Mouse (Mus musculus): ENCODE measurements around the gene Pnmal2. TPM values are rescaled to one million over a fixed set of nuclear protein-coding genes. Genes with fewer than 3 reads are reported as not detected.

Pnmal2 gene
- total and polyA plus RNA-seq, 3 experiments = 0.07 TPM; not detected in 2

DNA sequence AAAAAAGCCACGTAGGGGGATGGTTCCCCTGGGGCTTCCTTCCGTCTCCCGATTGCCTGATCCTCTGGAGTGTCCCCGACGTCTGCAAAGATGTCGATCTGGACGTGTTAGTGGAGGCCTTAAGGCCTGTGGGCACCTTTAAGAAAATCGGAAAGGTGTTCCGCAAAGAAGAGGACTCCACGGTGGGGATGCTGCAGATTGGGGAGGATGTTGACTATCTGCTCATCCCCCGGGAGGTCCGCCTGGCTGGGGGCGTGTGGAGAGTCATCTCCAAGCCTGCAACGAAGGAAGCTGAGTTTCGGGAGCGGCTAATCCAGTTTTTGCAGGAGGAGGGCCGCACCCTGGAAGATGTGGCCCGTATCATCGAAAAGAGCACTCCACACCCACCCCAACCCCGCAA, 49.9 kb downstream of the Pnmal2 start:
- Histone ChIP-seq H3K9me3 (replicated peaks; ENCODE audit: insufficient read depth, low read length) (no peaks in the 10 kb centered on the region), H3K27ac (ENCODE audit: control insufficient read depth, low read depth, low read length) (no peak overlapping the region), H3K4me3 (ENCODE audit: control insufficient read depth in 1 of 2, insufficient read depth in 1 of 2, low read depth in 2 of 2, low read length in 2 of 2) (no peak overlapping the region), H3K36me3 (ENCODE audit: control insufficient read depth in 1 of 2, insufficient read depth in 2 of 2, low read length in 2 of 2) (peaks cover 0 to 14% of the 10 kb centered on the region in 2 experiments; a peak in 2 of 4 replicates), H3K9ac (ENCODE audit: control insufficient read depth, low read depth, low read length, poor library complexity, severe bottlenecking) (no peak overlapping the region), H3K27me3 (ENCODE audit: control insufficient read depth in 1 of 2, insufficient read depth in 2 of 2, low read length in 2 of 2) (no peaks in the 10 kb centered on the region), H3K4me1 (ENCODE audit: control insufficient read depth in 1 of 2, insufficient read depth in 2 of 2, low read length in 2 of 2) (peaks cover 8 to 14% of the 10 kb centered on the region in 2 experiments), H3K79me2 (ENCODE audit: control insufficient read depth, insufficient read depth, low read length, poor library complexity) (no peaks in the 10 kb centered on the region)
- no peak for DNase-seq (ENCODE audit: low read depth, low spot score)
- TF ChIP-seq RAD21 (IDR thresholded peaks at IDR 0.05; ENCODE audit: low read depth, low read length) = no peak

GRCm38 (mm10) chr7:16995345-16995744, 50.9 kb downstream of the Pnmal2 start:
- Histone ChIP-seq H3K9ac (ENCODE audit: control insufficient read depth, low read depth, low read length, poor library complexity, severe bottlenecking) (no peak overlapping the region), H3K79me2 (ENCODE audit: control insufficient read depth, insufficient read depth, low read length, poor library complexity) (no peaks in the 10 kb centered on the region), H3K27me3 (ENCODE audit: control insufficient read depth in 1 of 2, insufficient read depth in 2 of 2, low read length in 2 of 2) (no peaks in the 10 kb centered on the region), H3K4me1 (ENCODE audit: control insufficient read depth in 1 of 2, insufficient read depth in 2 of 2, low read length in 2 of 2) (peaks cover 10% of the 10 kb centered on the region in 2 experiments), H3K4me3 (ENCODE audit: control insufficient read depth in 1 of 2, insufficient read depth in 1 of 2, low read depth in 2 of 2, low read length in 2 of 2) (no peak overlapping the region), H3K36me3 (ENCODE audit: control insufficient read depth in 1 of 2, insufficient read depth in 2 of 2, low read length in 2 of 2) (peaks cover 0 to 11% of the 10 kb centered on the region in 2 experiments; a peak in 2 of 4 replicates), H3K27ac (ENCODE audit: control insufficient read depth, low read depth, low read length) (no peak overlapping the region), H3K9me3 (replicated peaks; ENCODE audit: insufficient read depth, low read length) (no peaks in the 10 kb centered on the region)
- DNase-seq (ENCODE audit: low read depth, low spot score) = no peak
- no peak for TF ChIP-seq GATA1 (IDR thresholded peaks at IDR 0.05; ENCODE audit: low read depth, low read length)
- no peak for TF ChIP-seq TBP (IDR thresholded peaks at IDR 0.05; ENCODE audit: low read depth, low read length)
- no peak for TF ChIP-seq POLR2AphosphoS5 (IDR thresholded peaks at IDR 0.05; ENCODE audit: borderline replicate concordance, low read depth, low read length)
- no peak for TF ChIP-seq MAX (IDR thresholded peaks at IDR 0.05; ENCODE audit: low read length)
- no peak for TF ChIP-seq BHLHE40 (IDR thresholded peaks at IDR 0.05; ENCODE audit: borderline replicate concordance, low read depth, low read length)
- no peak for TF ChIP-seq ZKSCAN1 (IDR thresholded peaks at IDR 0.05; ENCODE audit: low read depth, low read length)
- no peak for TF ChIP-seq JUND (IDR thresholded peaks at IDR 0.05; ENCODE audit: low read depth, low read length)
- no peak for TF ChIP-seq RAD21 (IDR thresholded peaks at IDR 0.05; ENCODE audit: low read depth, low read length)
- TF ChIP-seq ELF1 (IDR thresholded peaks at IDR 0.05; ENCODE audit: low read depth, low read length) = no peak

Other genes with a start within 250 kb of the Pnmal2 start
- gene Ceacam9, start 222.8 kb upstream of the Pnmal2 start, total RNA-seq (2012; rRNA removed) = not detected in 2 replicates
- not detected for gene Ceacam9, start 222.8 kb upstream of the Pnmal2 start, polyA plus RNA-seq (2012; ENCODE audit: insufficient read depth in 1 of 2, insufficient read length in 2 of 2, low read depth in 1 of 2, low replicate concordance in 2 of 2, missing spikeins in 1 of 2)
- gene Ap2s1, start 206.3 kb upstream of the Pnmal2 start, total RNA-seq (2012; rRNA removed) = 279 and 288 TPM in 2 replicates
- gene Ap2s1, start 206.3 kb upstream of the Pnmal2 start, polyA plus RNA-seq (2012; ENCODE audit: insufficient read depth in 1 of 2, insufficient read length in 2 of 2, low read depth in 1 of 2, low replicate concordance in 2 of 2, missing spikeins in 1 of 2) = 100 to 1,000 TPM in 1 of 2 experiments, not detected in 1; 297 TPM
- 72.0 and 88.6 TPM in 2 replicates for gene Slc1a5, start 163.3 kb upstream of the Pnmal2 start, total RNA-seq (2012; rRNA removed)
- 100 to 1,000 TPM in 1 of 2 experiments, not detected in 1; 180 TPM for gene Slc1a5, start 163.3 kb upstream of the Pnmal2 start, polyA plus RNA-seq (2012; ENCODE audit: insufficient read depth in 1 of 2, insufficient read length in 2 of 2, low read depth in 1 of 2, low replicate concordance in 2 of 2, missing spikeins in 1 of 2)
- 54.7 and 55.8 TPM in 2 replicates for gene Strn4, start 128.8 kb upstream of the Pnmal2 start, total RNA-seq (2012; rRNA removed)
- 10 to 100 TPM in 1 of 2 experiments, not detected in 1; 93.5 TPM for gene Strn4, start 128.8 kb upstream of the Pnmal2 start, polyA plus RNA-seq (2012; ENCODE audit: insufficient read depth in 1 of 2, insufficient read length in 2 of 2, low read depth in 1 of 2, low replicate concordance in 2 of 2, missing spikeins in 1 of 2)
- gene Fkrp, start 128.0 kb upstream of the Pnmal2 start, total RNA-seq (2012; rRNA removed) = 12.6 and 15.9 TPM in 2 replicates
- 10 to 100 TPM in 1 of 2 experiments, not detected in 1; 19.2 TPM for gene Fkrp, start 128.0 kb upstream of the Pnmal2 start, polyA plus RNA-seq (2012; ENCODE audit: insufficient read depth in 1 of 2, insufficient read length in 2 of 2, low read depth in 1 of 2, low replicate concordance in 2 of 2, missing spikeins in 1 of 2)
- gene Prkd2, start 101.8 kb upstream of the Pnmal2 start, total RNA-seq (2012; rRNA removed) = 2.1 and 2.9 TPM in 2 replicates
- 1 to 10 TPM in 1 of 2 experiments, not detected in 1; 8.7 TPM for gene Prkd2, start 101.8 kb upstream of the Pnmal2 start, polyA plus RNA-seq (2012; ENCODE audit: insufficient read depth in 1 of 2, insufficient read length in 2 of 2, low read depth in 1 of 2, low replicate concordance in 2 of 2, missing spikeins in 1 of 2)
- gene Dact3, start 69.4 kb upstream of the Pnmal2 start, total RNA-seq (2012; rRNA removed) = 0.31 and 0.49 TPM in 2 replicates
- 1 to 10 TPM in 1 of 2 experiments, not detected in 1; 2.1 TPM for gene Dact3, start 69.4 kb upstream of the Pnmal2 start, polyA plus RNA-seq (2012; ENCODE audit: insufficient read depth in 1 of 2, insufficient read length in 2 of 2, low read depth in 1 of 2, low replicate concordance in 2 of 2, missing spikeins in 1 of 2)
- 0.39 TPM in 1 of 2 replicates, not detected in the other for gene Gng8, start 52.9 kb upstream of the Pnmal2 start, total RNA-seq (2012; rRNA removed)
- gene Gng8, start 52.9 kb upstream of the Pnmal2 start, polyA plus RNA-seq (2012; ENCODE audit: insufficient read depth in 1 of 2, insufficient read length in 2 of 2, low read depth in 1 of 2, low replicate concordance in 2 of 2, missing spikeins in 1 of 2) = 1 to 10 TPM in 1 of 2 experiments, not detected in 1; 2.2 TPM
- 19.6 and 22.8 TPM in 2 replicates for gene Ptgir, start 38.2 kb upstream of the Pnmal2 start, total RNA-seq (2012; rRNA removed)
- 10 to 100 TPM in 1 of 2 experiments, not detected in 1; 23.7 TPM for gene Ptgir, start 38.2 kb upstream of the Pnmal2 start, polyA plus RNA-seq (2012; ENCODE audit: insufficient read depth in 1 of 2, insufficient read length in 2 of 2, low read depth in 1 of 2, low replicate concordance in 2 of 2, missing spikeins in 1 of 2)
- gene Calm3, start 20.6 kb upstream of the Pnmal2 start, total RNA-seq (2012; rRNA removed) = 450 and 482 TPM in 2 replicates
- gene Calm3, start 20.6 kb upstream of the Pnmal2 start, polyA plus RNA-seq (2012; ENCODE audit: insufficient read depth in 1 of 2, insufficient read length in 2 of 2, low read depth in 1 of 2, low replicate concordance in 2 of 2, missing spikeins in 1 of 2) = 1,000 to 10,000 TPM in 1 of 2 experiments, 100 to 1,000 TPM in 1; 515 to 1,030 TPM
- 0.19 and 0.23 TPM in 2 replicates for gene Pnmal1, start 15.0 kb downstream of the Pnmal2 start, total RNA-seq (2012; rRNA removed)
- gene Pnmal1, start 15.0 kb downstream of the Pnmal2 start, polyA plus RNA-seq (2012; ENCODE audit: insufficient read depth in 1 of 2, insufficient read length in 2 of 2, low read depth in 1 of 2, low replicate concordance in 2 of 2, missing spikeins in 1 of 2) = under 1 TPM in 1 of 2 experiments, not detected in 1; 0.53 TPM
- gene Gm42372, start 38.4 kb downstream of the Pnmal2 start, total RNA-seq (2012; rRNA removed) = not detected in 2 replicates
- gene Gm42372, start 38.4 kb downstream of the Pnmal2 start, polyA plus RNA-seq (2012; ENCODE audit: insufficient read depth in 1 of 2, insufficient read length in 2 of 2, low read depth in 1 of 2, low replicate concordance in 2 of 2, missing spikeins in 1 of 2) = under 1 TPM in 1 of 2 experiments, not detected in 1; 0.42 TPM
- not detected in 2 replicates for gene Ccdc8, start 48.0 kb downstream of the Pnmal2 start, total RNA-seq (2012; rRNA removed)
- under 1 TPM in 1 of 2 experiments, not detected in 1; 0.11 TPM for gene Ccdc8, start 48.0 kb downstream of the Pnmal2 start, polyA plus RNA-seq (2012; ENCODE audit: insufficient read depth in 1 of 2, insufficient read length in 2 of 2, low read depth in 1 of 2, low replicate concordance in 2 of 2, missing spikeins in 1 of 2)
- gene Ppp5c, start 83.2 kb downstream of the Pnmal2 start, total RNA-seq (2012; rRNA removed) = 94.2 and 101 TPM in 2 replicates
- 100 to 1,000 TPM; 178 to 249 TPM for gene Ppp5c, start 83.2 kb downstream of the Pnmal2 start, polyA plus RNA-seq (2012; ENCODE audit: insufficient read depth in 1 of 2, insufficient read length in 2 of 2, low read depth in 1 of 2, low replicate concordance in 2 of 2, missing spikeins in 1 of 2)
- 8.0 and 9.6 TPM in 2 replicates for gene Hif3a, start 117.7 kb downstream of the Pnmal2 start, total RNA-seq (2012; rRNA removed)
- 10 to 100 TPM in 1 of 2 experiments, not detected in 1; 37.9 TPM for gene Hif3a, start 117.7 kb downstream of the Pnmal2 start, polyA plus RNA-seq (2012; ENCODE audit: insufficient read depth in 1 of 2, insufficient read length in 2 of 2, low read depth in 1 of 2, low replicate concordance in 2 of 2, missing spikeins in 1 of 2)
- 0.23 and 0.36 TPM in 2 replicates for gene Psg16, start 129.4 kb downstream of the Pnmal2 start, total RNA-seq (2012; rRNA removed)
- gene Psg16, start 129.4 kb downstream of the Pnmal2 start, polyA plus RNA-seq (2012; ENCODE audit: insufficient read depth in 1 of 2, insufficient read length in 2 of 2, low read depth in 1 of 2, low replicate concordance in 2 of 2, missing spikeins in 1 of 2) = under 1 TPM in 1 of 2 experiments, not detected in 1; 0.67 TPM
- gene Ceacam3, start 205.6 kb downstream of the Pnmal2 start, total RNA-seq (2012; rRNA removed) = not detected in 2 replicates
- not detected for gene Ceacam3, start 205.6 kb downstream of the Pnmal2 start, polyA plus RNA-seq (2012; ENCODE audit: insufficient read depth in 1 of 2, insufficient read length in 2 of 2, low read depth in 1 of 2, low replicate concordance in 2 of 2, missing spikeins in 1 of 2)